ENCODE assay signal across 22 mouse cellular contexts in genomic region chr6:147064944-147065261, GRCm38 (mm10). TPM values are rescaled to one million over a fixed set of nuclear protein-coding genes. Genes with fewer than 3 reads are reported as not detected.
DNase-seq lines count a peak whose midpoint lies in the region; ATAC-seq and TF ChIP-seq lines count a peak whose summit lies in the region.
"Had no signal": no experiment of that assay in that cellular context is flagged by ENCODE, and none has a peak within 500 bp of the region (broad histone marks: within the 10 kb centered on the region; RNA-seq: fewer than 3 reads in every experiment).

No protein-coding gene starts in this region.

- H3K4me1 ChIP-seq in hindbrain, embryonic 13.5 days (replicated peaks), result peaks cover 9% of the 10 kb centered on the region
- H3K4me1 ChIP-seq in lung, postnatal 0 days (ENCODE audit: insufficient read depth, low read depth, low read length), result no peaks in the 10 kb centered on the region
- H3K4me1 ChIP-seq: embryonic facial prominence, embryonic 10.5 days had no signal

- no peak for TF ChIP-seq CTCF in gastrocnemius, adult 2 months (IDR thresholded peaks at IDR 0.05)
- no peak for TF ChIP-seq CTCF in lung, postnatal 0 days (IDR thresholded peaks at IDR 0.05)

- H3K27me3 ChIP-seq in hindbrain, embryonic 13.5 days, result no peaks in the 10 kb centered on the region
- H3K27me3 ChIP-seq in lung, postnatal 0 days (replicated peaks; ENCODE audit: insufficient read depth, low read length), result no peaks in the 10 kb centered on the region

- no peak overlapping the region for H3K4me2 ChIP-seq in hindbrain, embryonic 13.5 days
- H3K4me2 ChIP-seq in lung, postnatal 0 days (replicated peaks; ENCODE audit: low read depth, low read length), result no peak overlapping the region

- no peak overlapping the region for H3K4me3 ChIP-seq in gastrocnemius, adult 2 months
- no peak overlapping the region for H3K4me3 ChIP-seq in hindbrain, embryonic 13.5 days
- H3K4me3 ChIP-seq in lung, postnatal 0 days (ENCODE audit: low read depth, low read length), result no peak overlapping the region
- H3K4me3 ChIP-seq: embryonic facial prominence, embryonic 10.5 days; erythroblast, embryonic 14.5 days; hindbrain, embryonic 10.5 days had no signal

- peak overlapping the region; percentile 73 for H3K27ac ChIP-seq in gastrocnemius, adult 2 months
- no peak overlapping the region for H3K27ac ChIP-seq in hindbrain, embryonic 13.5 days
- H3K27ac ChIP-seq in lung, postnatal 0 days (ENCODE audit: low read length), result no peak overlapping the region
- H3K27ac ChIP-seq: embryonic facial prominence, embryonic 10.5 days; hindbrain, embryonic 10.5 days; kidney, postnatal 0 days; liver, embryonic 14.5 days; stomach, postnatal 0 days had no signal

- H3K9me3 ChIP-seq in hindbrain, embryonic 13.5 days, result no peaks in the 10 kb centered on the region
- no peaks in the 10 kb centered on the region for H3K9me3 ChIP-seq in lung, postnatal 0 days (ENCODE audit: low read length)
- H3K9me3 ChIP-seq: embryonic facial prominence, embryonic 10.5 days; G1E; hindbrain, embryonic 10.5 days had no signal

- H3K36me3 ChIP-seq in hindbrain, embryonic 13.5 days, result peaks cover 59% of the 10 kb centered on the region
- H3K36me3 ChIP-seq in lung, postnatal 0 days (ENCODE audit: insufficient read depth, low read length), result peaks cover 16% of the 10 kb centered on the region; the same call in 1 of the 2 replicates

- no peak overlapping the region for H3K9ac ChIP-seq in hindbrain, embryonic 13.5 days
- no peak overlapping the region for H3K9ac ChIP-seq in lung, postnatal 0 days (replicated peaks; ENCODE audit: low read depth)
- H3K9ac ChIP-seq: liver, embryonic 14.5 days had no signal

- no peak for TF ChIP-seq EP300 in lung, postnatal 0 days (IDR thresholded peaks at IDR 0.05)

- no peak for ATAC-seq in hindbrain, embryonic 13.5 days (ENCODE audit: low FRiP score)
- no peak for ATAC-seq in lung, postnatal 0 days
- ATAC-seq: forebrain, embryonic 16.5 days had no signal

- 92% methylated on average over 6 of the region's 6 CpGs for WGBS in hindbrain, embryonic 13.5 days
- WGBS in lung, postnatal 0 days, result 82% methylated on average over 6 of the region's 6 CpGs

- peak; percentile 33 to 60 for DNase-seq in heart, adult 9 months (ENCODE audit: low spot score in 2 of 2)
- no peak for DNase-seq in heart, postnatal 25 days (ENCODE audit: low spot score)
- DNase-seq in gastrocnemius, adult 2 months, result peak; percentile 94
- peak; percentile 52 to 72 for DNase-seq in gastrocnemius, postnatal 36 days
- peak; percentile 58 to 84 for DNase-seq in kidney, postnatal 25 days
- no peak for DNase-seq in spleen, postnatal 4 days (ENCODE audit: low spot score in 2 of 2)
- no peak for DNase-seq in lung, postnatal 0 days (ENCODE audit: low spot score)
- DNase-seq: cerebellum, postnatal 14 days; lung, postnatal 14 days; retina, postnatal 1 day; spleen, adult 18-20 months; thymus, postnatal 25 days had no signal

- intact Hi-C loops in heart, postnatal 25 days (cut with DNase I), result no loop called here
- intact Hi-C loops in gastrocnemius, adult 2 months (cut with DNase I), result no loop called here
- intact Hi-C loops in gastrocnemius, postnatal 36 days (cut with DNase I), result no loop called here

RNA-seq across cellular contexts. Expression of gene Mansc4, which starts 21.9 kb away (rescaled TPM):
- total RNA-seq in heart, postnatal 25 days (2021), result not detected
- total RNA-seq in gastrocnemius, adult 2 months (2021), result not detected
- not detected for total RNA-seq in gastrocnemius, postnatal 36 days (2021)
- 0.97 and 0.99 TPM in 2 replicates for polyA plus RNA-seq in hindbrain, embryonic 13.5 days (2015; fragmentation: Nextera tagmentation; extraction: Ambion mirVana)
- 3.4 and 3.6 TPM in 2 replicates for polyA plus RNA-seq in lung, postnatal 0 days (2015; fragmentation: Nextera tagmentation; extraction: Ambion mirVana)
- total RNA-seq: G1E; monocyte, adult 5-6 weeks had no signal
- polyA plus RNA-seq: erythroblast, embryonic 14.5 days; G1E; liver, embryonic 14.5 days had no signal

RNA-seq across cellular contexts. Expression of gene Mrps35, which starts 22.3 kb away (rescaled TPM):
- total RNA-seq in heart, postnatal 25 days (2021), result 100 to 1,000 TPM; 182 to 211 TPM
- 10 to 100 TPM; 37.4 to 52.4 TPM for total RNA-seq in gastrocnemius, adult 2 months (2021)
- 10 to 100 TPM; 40.9 to 41.0 TPM for total RNA-seq in gastrocnemius, postnatal 36 days (2021)
- polyA plus RNA-seq in hindbrain, embryonic 13.5 days (2015; fragmentation: Nextera tagmentation; extraction: Ambion mirVana), result 70.4 and 71.7 TPM in 2 replicates
- polyA plus RNA-seq in lung, postnatal 0 days (2015; fragmentation: Nextera tagmentation; extraction: Ambion mirVana), result 64.7 and 69.3 TPM in 2 replicates

RNA-seq across cellular contexts. Expression of gene Klhl42, which starts 26.3 kb away (rescaled TPM):
- 1 to 10 TPM; 5.4 to 6.7 TPM for total RNA-seq in heart, postnatal 25 days (2021)
- total RNA-seq in gastrocnemius, adult 2 months (2021), result 1 to 10 TPM; 1.7 to 2.2 TPM
- 1 to 10 TPM; 1.6 to 2.2 TPM for total RNA-seq in gastrocnemius, postnatal 36 days (2021)
- polyA plus RNA-seq in hindbrain, embryonic 13.5 days (2015; fragmentation: Nextera tagmentation; extraction: Ambion mirVana), result 6.0 and 6.3 TPM in 2 replicates
- 3.9 and 4.4 TPM in 2 replicates for polyA plus RNA-seq in lung, postnatal 0 days (2015; fragmentation: Nextera tagmentation; extraction: Ambion mirVana)

RNA-seq across cellular contexts. Expression of gene Rep15, which starts 32.5 kb away (rescaled TPM):
- total RNA-seq in heart, postnatal 25 days (2021), result 1 to 10 TPM in 1 of 2 experiments, under 1 TPM in 1; 0.56 to 1.1 TPM
- under 1 TPM; 0.59 to 0.66 TPM for total RNA-seq in gastrocnemius, adult 2 months (2021)
- under 1 TPM; 0.26 to 0.49 TPM for total RNA-seq in gastrocnemius, postnatal 36 days (2021)
- 0.48 and 0.94 TPM in 2 replicates for polyA plus RNA-seq in hindbrain, embryonic 13.5 days (2015; fragmentation: Nextera tagmentation; extraction: Ambion mirVana)
- 0.61 and 0.71 TPM in 2 replicates for polyA plus RNA-seq in lung, postnatal 0 days (2015; fragmentation: Nextera tagmentation; extraction: Ambion mirVana)
- polyA plus RNA-seq: erythroblast, embryonic 14.5 days; G1E had no signal

Comparison
In these comparisons a context has a peak if more than half of its experiments do, and no peak if none do; other contexts are left out.
1. DNase-seq: peak in heart, adult 9 months (2 of 2), gastrocnemius, adult 2 months (single experiment), gastrocnemius, postnatal 36 days (2 of 2) and kidney, postnatal 25 days (2 of 2); none in heart, postnatal 25 days (single experiment), spleen, postnatal 4 days (0 of 2) and lung, postnatal 0 days (single experiment).